ENCODE assay signal across 8 mouse cellular contexts in the genomic region with DNA sequence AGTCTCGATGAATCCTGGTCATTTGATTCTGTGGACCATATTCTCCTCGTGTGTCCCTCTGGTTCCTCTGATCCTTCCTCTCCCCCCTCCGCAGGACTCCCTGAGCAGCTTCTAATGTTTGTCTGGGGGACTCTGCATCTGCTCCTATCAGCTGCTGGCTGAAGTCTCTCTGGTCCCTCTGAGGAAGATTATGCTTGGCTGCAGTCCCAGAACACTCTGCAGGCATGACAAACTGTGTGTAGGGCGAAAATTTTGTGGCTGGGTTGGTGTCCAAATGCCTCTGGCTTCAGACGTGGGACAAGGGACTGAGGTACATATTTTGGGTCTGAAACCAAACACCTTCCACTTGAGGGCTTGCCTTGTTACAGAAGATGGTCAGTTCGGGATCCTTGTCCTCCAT. TPM values are rescaled to one million over a fixed set of nuclear protein-coding genes. Genes with fewer than 3 reads are reported as not detected.
DNase-seq lines count a peak whose midpoint lies in the region; ATAC-seq and TF ChIP-seq lines count a peak whose summit lies in the region.

No protein-coding gene starts in this region.

- H3K9me3 ChIP-seq in lung, embryonic 16.5 days (ENCODE audit: control insufficient read depth, low read length): no peaks in the 10 kb centered on the region
- no peaks in the 10 kb centered on the region for H3K9me3 ChIP-seq in forebrain, postnatal 0 days (ENCODE audit: low read length)
- no peaks in the 10 kb centered on the region for H3K9me3 ChIP-seq in heart, embryonic 16.5 days (replicated peaks; ENCODE audit: control insufficient read depth, low read length)

- H3K27me3 ChIP-seq in lung, embryonic 16.5 days (ENCODE audit: control insufficient read depth, insufficient read depth, low read depth, low read length): peaks cover 4% of the 10 kb centered on the region; the same call in 1 of the 2 replicates
- no peaks in the 10 kb centered on the region for H3K27me3 ChIP-seq in forebrain, postnatal 0 days (ENCODE audit: insufficient read depth, low read length)
- no peaks in the 10 kb centered on the region for H3K27me3 ChIP-seq in heart, embryonic 16.5 days (ENCODE audit: control insufficient read depth, insufficient read depth, low read length)

- WGBS in lung, embryonic 16.5 days: 25% methylated on average over 6 of the region's 6 CpGs
- WGBS in lung, adult 2 months: 37% methylated on average over 6 of the region's 6 CpGs
- 43% methylated on average over 6 of the region's 6 CpGs for WGBS in forebrain, postnatal 0 days
- 12% methylated on average over 6 of the region's 6 CpGs for WGBS in heart, embryonic 16.5 days

- H3K4me3 ChIP-seq in lung, embryonic 16.5 days (ENCODE audit: low read length): no peak overlapping the region
- no peak overlapping the region for H3K4me3 ChIP-seq in lung, adult 2 months (replicated peaks; ENCODE audit: extremely low read depth, low read depth, low read length)
- H3K4me3 ChIP-seq in forebrain, postnatal 0 days (ENCODE audit: low read depth, low read length): no peak overlapping the region
- no peak overlapping the region for H3K4me3 ChIP-seq in heart, embryonic 16.5 days (ENCODE audit: low read length)

- ATAC-seq in lung, embryonic 16.5 days (ENCODE audit: low read depth): peak; percentile 86
- ATAC-seq in forebrain, postnatal 0 days: peak; percentile 64
- ATAC-seq in heart, embryonic 16.5 days (replicated peaks; ENCODE audit: extremely low read depth, insufficient read depth, low FRiP score): peak; percentile 84

- DNase-seq in lung, adult 2 months: no peak
- DNase-seq in forebrain, postnatal 0 days: peak; percentile 62
- DNase-seq in layer of hippocampus, postnatal 10 days (ENCODE audit: low spot score in 2 of 2): peak; percentile 29 to 49
- peak; percentile 78 to 82 for DNase-seq in right cerebral cortex, postnatal 10 days (ENCODE audit: low spot score in 2 of 2)
- no peak for DNase-seq in liver
- no peak for DNase-seq in thymus, postnatal 14 days

- peaks cover 18% of the 10 kb centered on the region for H3K4me1 ChIP-seq in lung, embryonic 16.5 days (replicated peaks; ENCODE audit: control insufficient read depth, insufficient read depth, low read length)
- H3K4me1 ChIP-seq in lung, adult 2 months (ENCODE audit: control insufficient read depth, insufficient read depth, low read length): peaks cover 5% of the 10 kb centered on the region
- peaks cover 4% of the 10 kb centered on the region; the same call in 1 of the 2 replicates for H3K4me1 ChIP-seq in forebrain, postnatal 0 days (ENCODE audit: insufficient read depth)
- H3K4me1 ChIP-seq in heart, embryonic 16.5 days (ENCODE audit: control insufficient read depth, insufficient read depth, low read length): peaks cover 16% of the 10 kb centered on the region

- peak overlapping the region; percentile 41 for H3K27ac ChIP-seq in lung, embryonic 16.5 days (ENCODE audit: low read length)
- 0 out of 2 replicates have a peak overlapping the region, but pooled peaks have one; percentile 1 for H3K27ac ChIP-seq in forebrain, postnatal 0 days (ENCODE audit: low read depth, low read length)
- H3K27ac ChIP-seq in heart, embryonic 16.5 days (ENCODE audit: low read length): peak overlapping the region; percentile 75

- no peak overlapping the region for H3K4me2 ChIP-seq in lung, embryonic 16.5 days (ENCODE audit: low read depth, low read length)
- no peak overlapping the region for H3K4me2 ChIP-seq in forebrain, postnatal 0 days (ENCODE audit: low read depth)
- peak overlapping the region; percentile 26 for H3K4me2 ChIP-seq in heart, embryonic 16.5 days (ENCODE audit: low read depth, low read length)

- no peak for TF ChIP-seq CTCF in lung, adult 2 months (IDR thresholded peaks at IDR 0.05; ENCODE audit: insufficient read depth, low read length)
- no peak for TF ChIP-seq CTCF in forebrain, postnatal 0 days (IDR thresholded peaks at IDR 0.05; ENCODE audit: low read depth)

- no peaks in the 10 kb centered on the region for H3K36me3 ChIP-seq in lung, embryonic 16.5 days (ENCODE audit: control insufficient read depth, insufficient read depth, low read length)
- H3K36me3 ChIP-seq in forebrain, postnatal 0 days (ENCODE audit: insufficient read depth): no peaks in the 10 kb centered on the region
- H3K36me3 ChIP-seq in heart, embryonic 16.5 days (ENCODE audit: control insufficient read depth, insufficient read depth): no peaks in the 10 kb centered on the region

- no peak overlapping the region for H3K9ac ChIP-seq in lung, embryonic 16.5 days (ENCODE audit: low read length)
- no peak overlapping the region for H3K9ac ChIP-seq in forebrain, postnatal 0 days
- H3K9ac ChIP-seq in heart, embryonic 16.5 days (ENCODE audit: low read length): no peak overlapping the region

- TF ChIP-seq POLR2A in lung, adult 2 months (IDR thresholded peaks at IDR 0.05; ENCODE audit: borderline replicate concordance, extremely low read depth, low read depth, low read length): no peak

RNA-seq across cellular contexts. Expression of gene Gm5148, which starts 13.1 kb away (rescaled TPM):
- polyA plus RNA-seq in lung, embryonic 16.5 days (2015; fragmentation: Nextera tagmentation; extraction: Ambion mirVana): 6.0 and 8.0 TPM in 2 replicates
- 7.1 and 9.5 TPM in 2 replicates for polyA plus RNA-seq in lung, adult 2 months (2012; rRNA removed)
- total RNA-seq in forebrain, postnatal 0 days (2014; rRNA removed): 4.9 TPM in 2 replicates
- polyA plus RNA-seq in forebrain, postnatal 0 days (2015; fragmentation: Nextera tagmentation; extraction: Ambion mirVana): 9.9 and 11.9 TPM in 2 replicates
- polyA plus RNA-seq in heart, embryonic 16.5 days (2015; fragmentation: Nextera tagmentation; extraction: Ambion mirVana): 3.1 and 4.0 TPM in 2 replicates
- total RNA-seq in layer of hippocampus, postnatal 10 days (2021): 1 to 10 TPM; 2.1 to 2.5 TPM

Comparison
In these comparisons a context has a peak if more than half of its experiments do, and no peak if none do; other contexts are left out.
1. H3K27ac ChIP-seq: peak in every context shown above with its lines; median percentile 75 in heart, embryonic 16.5 days; 41 in lung, embryonic 16.5 days; 1 in forebrain, postnatal 0 days.
2. DNase-seq: peak in forebrain, postnatal 0 days (single experiment), layer of hippocampus, postnatal 10 days (2 of 2) and right cerebral cortex, postnatal 10 days (2 of 2); none in lung, adult 2 months (single experiment), liver (single experiment) and thymus, postnatal 14 days (single experiment).
3. Peak in every context shown above with its lines, with median percentiles within 50 percentile points of each other: ATAC-seq.